Mouse (Mus musculus) midbrain, embryonic 16.5 days (tissue): ENCODE measurements around the gene Tmem201. TPM values are rescaled to one million over a fixed set of nuclear protein-coding genes. Genes with fewer than 3 reads are reported as not detected.
A peak's percentile ranks its signal among the peaks of the same experiment; 100 is the strongest.

Experiments
- ATAC-seq: fragments of 200-750 bp; cut with Nextera tagmentation; 2 replicates; pipeline ENCODE4 v1.8.0; 2017; ENCODE audit warnings: moderate TSS enrichment
- H3K27ac ChIP-seq: fragments of 300-500 bp; sonication (generic); 2 replicates; pipeline ENCODE4 v1.5.1; 2014; ENCODE audit warnings: mild to moderate bottlenecking, low read length, mixed read lengths
- H3K27me3 ChIP-seq: fragments of 300-500 bp; sonication (generic); 2 replicates; pipeline ENCODE4 v1.6.1; 2014; ENCODE audit warnings: low read depth, low read length, mixed read lengths; ENCODE audit not compliant: control insufficient read depth, insufficient read depth
- H3K36me3 ChIP-seq: fragments of 300-500 bp; sonication (generic); 2 replicates; pipeline ENCODE4 v1.6.1; 2014; ENCODE audit warnings: mild to moderate bottlenecking, low read length, moderate library complexity, mixed read lengths; ENCODE audit not compliant: control insufficient read depth, insufficient read depth
- H3K4me1 ChIP-seq: fragments of 300-500 bp; sonication (generic); 2 replicates; pipeline ENCODE4 v1.6.1; 2014; ENCODE audit warnings: mild to moderate bottlenecking, low read length, mixed read lengths; ENCODE audit not compliant: control insufficient read depth, insufficient read depth
- H3K4me2 ChIP-seq: fragments of 300-500 bp; sonication (generic); 2 replicates; pipeline ENCODE4 v1.6.1; 2014; ENCODE audit warnings: mild to moderate bottlenecking, low read length, mixed read lengths
- H3K4me3 ChIP-seq: fragments of 300-500 bp; sonication (generic); 2 replicates; pipeline ENCODE4 v1.5.1; 2014; ENCODE audit warnings: low read depth, mild to moderate bottlenecking, low read length, moderate library complexity, mixed read lengths
- H3K9ac ChIP-seq: fragments of 300-500 bp; sonication (generic); 2 replicates; pipeline ENCODE4 v1.6.1; 2014; ENCODE audit warnings: low read depth, low read length, mixed read lengths
- H3K9me3 ChIP-seq: fragments of 300-500 bp; sonication (generic); replicated peaks from 2 replicates; pipeline ENCODE4 v1.6.1; 2014; ENCODE audit warnings: mild to moderate bottlenecking, low read length, mixed read lengths; ENCODE audit not compliant: control insufficient read depth, poor library complexity, severe bottlenecking
- WGBS: fragments of 180-500 bp; shearing (Covaris S2); extraction: QIAGEN DNeasy Blood & Tissue Kit; methylation state at CpG from one replicate; pipeline ENCODE4 v1.1.7; 2014; 5-methylcytosine and 5-hydroxymethylcytosine counted together
- polyA plus RNA-seq: library from polyadenylated mRNA; unstranded; fragments of >200 nt; fragmentation: Nextera tagmentation; extraction: Ambion mirVana; gene quantifications from 2 replicates; pipeline ENCODE4 v1.2.1, GENCODE M21; 2015

Tmem201 gene
- polyA plus RNA-seq, 1 experiment from 2014 or later: 46.3 TPM

DNA sequence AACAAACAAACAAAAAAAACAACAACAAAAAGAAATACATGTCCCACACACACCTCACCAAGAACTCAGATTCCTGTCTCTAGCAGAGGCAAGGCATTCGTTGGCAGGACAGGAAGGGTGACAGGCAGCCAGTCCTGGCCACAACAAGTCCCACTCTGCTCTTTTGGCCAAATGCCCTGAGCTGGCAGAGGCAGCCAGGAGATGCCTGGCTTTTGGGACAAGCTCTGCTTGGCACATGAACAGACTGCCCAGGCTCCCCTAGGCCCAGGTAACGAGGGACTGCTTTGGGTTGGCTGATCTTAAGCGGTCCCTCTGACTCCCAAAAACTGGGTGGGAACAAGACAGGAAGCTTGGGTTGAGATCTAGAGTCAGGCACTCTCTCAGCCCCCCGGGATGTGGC lies 1.3 kb downstream of the Tmem201 start:
- 0 out of 2 replicates have a peak, but pooled peaks cover 2% of the 10 kb centered on the region for H3K36me3 ChIP-seq
- no peak overlapping the region for H3K27ac ChIP-seq
- peak overlapping the region; percentile 90 for H3K9ac ChIP-seq
- no peaks in the 10 kb centered on the region for H3K9me3 ChIP-seq
- H3K4me2 ChIP-seq: peak overlapping the region; percentile 95
- WGBS: 45% methylated on average over 4 of the region's 4 CpGs
- H3K4me1 ChIP-seq: peaks cover 45% of the 10 kb centered on the region
- H3K27me3 ChIP-seq: no peaks in the 10 kb centered on the region
- no peak for ATAC-seq
- peak overlapping the region; percentile 75 for H3K4me3 ChIP-seq

- H3K27ac ChIP-seq: no peak overlapping the region
- no peak for ATAC-seq
- H3K4me2 ChIP-seq: peak overlapping the region; percentile 95
- 76% methylated on average over 5 of the region's 5 CpGs for WGBS
- H3K4me3 ChIP-seq: no peak overlapping the region
- no peaks in the 10 kb centered on the region for H3K9me3 ChIP-seq
- H3K27me3 ChIP-seq: no peaks in the 10 kb centered on the region
- peaks cover 6% of the 10 kb centered on the region; the same call in 1 of the 2 replicates for H3K36me3 ChIP-seq
- peaks cover 45% of the 10 kb centered on the region for H3K4me1 ChIP-seq
- H3K9ac ChIP-seq: peak overlapping the region; percentile 33
These were observed 2.1 kb downstream of the Tmem201 start for GRCm38 (mm10) chr4:149735624-149736250.

- H3K27ac ChIP-seq: no peak overlapping the region
- no peaks in the 10 kb centered on the region for H3K27me3 ChIP-seq
- peaks cover 45% of the 10 kb centered on the region for H3K4me1 ChIP-seq
- WGBS: 82% methylated on average over 10 of the region's 10 CpGs
- H3K4me2 ChIP-seq: peak overlapping the region; percentile 13; the same call in 1 of the 2 replicates
- no peaks in the 10 kb centered on the region for H3K9me3 ChIP-seq
- no peak overlapping the region; the same call in 1 of the 2 replicates for H3K9ac ChIP-seq
- no peak for ATAC-seq
- H3K4me3 ChIP-seq: no peak overlapping the region
- peaks cover 8% of the 10 kb centered on the region for H3K36me3 ChIP-seq
These were observed 2.9 kb downstream of the Tmem201 start for GRCm38 (mm10) chr4:149734730-149735475.

- H3K4me3 ChIP-seq: no peak overlapping the region
- H3K9me3 ChIP-seq: no peaks in the 10 kb centered on the region
- WGBS: 89% methylated on average over 6 of the region's 6 CpGs
- ATAC-seq: no peak
- no peak overlapping the region; the same call in 1 of the 2 replicates for H3K9ac ChIP-seq
- peak overlapping the region; percentile 32 for H3K4me2 ChIP-seq
- H3K36me3 ChIP-seq: peaks cover 14% of the 10 kb centered on the region
- peaks cover 45% of the 10 kb centered on the region for H3K4me1 ChIP-seq
- H3K27ac ChIP-seq: peak overlapping the region; percentile 65
- no peaks in the 10 kb centered on the region for H3K27me3 ChIP-seq
These were observed 3.6 kb downstream of the Tmem201 start for GRCm38 (mm10) chr4:149734246-149734645.

GRCm38 (mm10) chr4:149733748-149734147 lies 4.1 kb downstream of the Tmem201 start:
- no peak for ATAC-seq
- H3K4me1 ChIP-seq: peaks cover 45% of the 10 kb centered on the region
- WGBS: 30% methylated on average over 6 of the region's 6 CpGs
- peaks cover 14% of the 10 kb centered on the region for H3K36me3 ChIP-seq
- peak overlapping the region; percentile 65 for H3K27ac ChIP-seq
- H3K9me3 ChIP-seq: no peaks in the 10 kb centered on the region
- no peak overlapping the region for H3K4me3 ChIP-seq
- peak overlapping the region; percentile 32 for H3K4me2 ChIP-seq
- no peaks in the 10 kb centered on the region for H3K27me3 ChIP-seq
- H3K9ac ChIP-seq: peak overlapping the region; percentile 36; the same call in 1 of the 2 replicates

- H3K4me3 ChIP-seq: no peak overlapping the region
- no peak overlapping the region for H3K9ac ChIP-seq
- no peaks in the 10 kb centered on the region for H3K9me3 ChIP-seq
- WGBS: 83% methylated on average over 10 of the region's 10 CpGs
- ATAC-seq: no peak
- no peak overlapping the region for H3K27ac ChIP-seq
- H3K27me3 ChIP-seq: no peaks in the 10 kb centered on the region
- no peak overlapping the region for H3K4me2 ChIP-seq
- H3K36me3 ChIP-seq: peaks cover 14% of the 10 kb centered on the region
- peaks cover 45% of the 10 kb centered on the region for H3K4me1 ChIP-seq
These were observed 5.0 kb downstream of the Tmem201 start for GRCm38 (mm10) chr4:149732800-149733199.

GRCm38 (mm10) chr4:149732313-149732712 lies 5.5 kb downstream of the Tmem201 start:
- Histone ChIP-seq H3K4me3 (no peak overlapping the region), H3K27ac (no peak overlapping the region), H3K4me1 (peaks cover 45% of the 10 kb centered on the region), H3K9ac (no peak overlapping the region), H3K36me3 (peaks cover 14% of the 10 kb centered on the region), H3K9me3 (no peaks in the 10 kb centered on the region), H3K4me2 (no peak overlapping the region), H3K27me3 (no peaks in the 10 kb centered on the region)
- no peak for ATAC-seq
- WGBS: 83% methylated on average over 3 of the region's 3 CpGs

- 84% methylated on average over 7 of the region's 7 CpGs for WGBS
These were observed 7.0 kb downstream of the Tmem201 start for GRCm38 (mm10) chr4:149730827-149731226.

DNA sequence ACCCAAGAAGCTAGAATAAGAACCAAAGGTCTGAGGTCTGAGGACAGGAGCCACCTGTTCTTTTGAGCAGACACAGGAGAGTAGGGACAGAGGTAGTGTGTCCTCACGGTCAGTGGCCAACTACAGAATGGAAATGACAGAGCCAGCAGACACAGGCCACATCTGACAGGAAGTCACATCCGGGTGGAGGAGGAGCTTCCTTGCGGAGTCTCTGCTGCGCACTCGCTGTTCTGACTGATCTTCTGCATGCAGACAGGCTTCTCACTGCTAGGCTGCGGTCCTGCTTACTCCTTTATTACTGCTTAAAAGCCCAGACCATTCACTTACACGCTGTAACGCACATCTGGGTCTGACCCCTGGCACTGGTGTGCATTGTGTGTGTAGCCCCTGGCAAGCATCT lies 9.0 kb downstream of the Tmem201 start:
- Histone ChIP-seq H3K4me1 (peaks cover 16% of the 10 kb centered on the region), H3K4me2 (no peak overlapping the region), H3K27ac (no peak overlapping the region), H3K9ac (no peak overlapping the region), H3K27me3 (no peaks in the 10 kb centered on the region), H3K4me3 (no peak overlapping the region), H3K36me3 (peaks cover 29% of the 10 kb centered on the region), H3K9me3 (no peaks in the 10 kb centered on the region)
- ATAC-seq: no peak
- 77% methylated on average over 8 of the region's 8 CpGs for WGBS

More at GRCm38 (mm10) chr4:149730827-149731226, 7.0 kb downstream of the Tmem201 start:
- Histone ChIP-seq H3K9ac (no peak overlapping the region), H3K9me3 (no peaks in the 10 kb centered on the region), H3K4me1 (peaks cover 32% of the 10 kb centered on the region), H3K27me3 (no peaks in the 10 kb centered on the region), H3K27ac (no peak overlapping the region), H3K36me3 (peaks cover 28% of the 10 kb centered on the region), H3K4me3 (no peak overlapping the region), H3K4me2 (no peak overlapping the region)
- no peak for ATAC-seq
